Mouse (Mus musculus): ENCODE results near the gene Chkb. TPM values are rescaled to one million over a fixed set of nuclear protein-coding genes. Genes with fewer than 3 reads are reported as not detected.

The Chkb gene
- polyA plus RNA-seq, 1 experiment from 2014 or later, result 95.2 TPM

DNA sequence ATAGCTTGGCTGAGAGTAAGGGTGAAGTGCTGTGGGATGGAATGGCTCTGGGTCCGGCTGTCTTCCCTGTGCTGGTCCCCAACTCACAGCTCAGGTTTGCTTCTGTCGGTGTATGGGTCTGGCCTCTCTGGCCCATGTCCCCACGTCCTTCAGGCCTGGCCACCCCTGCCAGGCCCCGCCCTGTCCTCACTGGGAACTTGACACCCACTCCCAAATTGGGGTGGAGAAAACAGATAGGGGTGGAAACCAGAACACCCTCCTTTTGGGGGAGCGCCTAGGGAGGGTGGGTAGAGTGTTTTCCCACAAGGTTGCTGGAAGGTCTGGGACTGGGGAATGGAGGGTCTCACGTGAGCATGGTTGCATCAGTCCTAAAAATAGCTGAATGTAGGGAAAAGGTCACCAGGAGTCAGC is 4.0 kb downstream of the Chkb start, which contains the start of gene Cpt1b:
Cpt1b (minus strand) TSS at position 153 of the 411 bp plus-strand sequence.
- H3K9ac ChIP-seq (ENCODE audit: low read depth, low read length), result no peak within 1 kb of the TSS
- no peaks in the 10 kb centered on the region for H3K9me3 ChIP-seq (replicated peaks; ENCODE audit: control insufficient read depth, low read length, poor library complexity, severe bottlenecking)
- H3K36me3 ChIP-seq (ENCODE audit: control insufficient read depth, insufficient read depth, low read length), result peaks cover 17% of the 10 kb centered on the region
- H3K4me1 ChIP-seq (ENCODE audit: control insufficient read depth, insufficient read depth, low read length), result peaks cover 9% of the 10 kb centered on the region
- WGBS, result 46% methylated on average over 6 of the region's 6 CpGs
- H3K4me3 ChIP-seq (ENCODE audit: low read depth, low read length), result no peak within 1 kb of the TSS
- H3K27ac ChIP-seq (ENCODE audit: low read length), result no peak within 1 kb of the TSS
- no peak for ATAC-seq
- no peak within 1 kb of the TSS for H3K4me2 ChIP-seq (ENCODE audit: low read length)
- H3K27me3 ChIP-seq (ENCODE audit: control insufficient read depth, insufficient read depth, low read depth, low read length), result no peaks in the 10 kb centered on the region

GRCm38 (mm10) chr15:89424621-89425020 is 5.1 kb downstream of the Chkb start:
- H3K36me3 ChIP-seq (ENCODE audit: control insufficient read depth, insufficient read depth, low read length), result peaks cover 20% of the 10 kb centered on the region
- H3K4me3 ChIP-seq (ENCODE audit: low read depth, low read length), result no peak overlapping the region
- H3K4me2 ChIP-seq (ENCODE audit: low read length), result no peak overlapping the region
- WGBS, result 83% methylated on average over 8 of the region's 8 CpGs
- no peaks in the 10 kb centered on the region for H3K27me3 ChIP-seq (ENCODE audit: control insufficient read depth, insufficient read depth, low read depth, low read length)
- no peak overlapping the region for H3K27ac ChIP-seq (ENCODE audit: low read length)
- H3K4me1 ChIP-seq (ENCODE audit: control insufficient read depth, insufficient read depth, low read length), result peaks cover 9% of the 10 kb centered on the region
- ATAC-seq, result no peak
- H3K9ac ChIP-seq (ENCODE audit: low read depth, low read length), result no peak overlapping the region
- no peaks in the 10 kb centered on the region for H3K9me3 ChIP-seq (replicated peaks; ENCODE audit: control insufficient read depth, low read length, poor library complexity, severe bottlenecking)

- ATAC-seq, result no peak
- Histone ChIP-seq H3K36me3 (ENCODE audit: control insufficient read depth, insufficient read depth, low read length) (peaks cover 24% of the 10 kb centered on the region), H3K4me2 (ENCODE audit: low read length) (no peak overlapping the region), H3K9ac (ENCODE audit: low read depth, low read length) (no peak overlapping the region), H3K27me3 (ENCODE audit: control insufficient read depth, insufficient read depth, low read depth, low read length) (no peaks in the 10 kb centered on the region), H3K27ac (ENCODE audit: low read length) (no peak overlapping the region), H3K4me1 (ENCODE audit: control insufficient read depth, insufficient read depth, low read length) (no peaks in the 10 kb centered on the region), H3K4me3 (ENCODE audit: low read depth, low read length) (no peak overlapping the region), H3K9me3 (replicated peaks; ENCODE audit: control insufficient read depth, low read length, poor library complexity, severe bottlenecking) (no peaks in the 10 kb centered on the region)
- 93% methylated on average over 9 of the region's 9 CpGs for WGBS
These were observed 7.8 kb downstream of the Chkb start for GRCm38 (mm10) chr15:89421938-89422337.

DNA sequence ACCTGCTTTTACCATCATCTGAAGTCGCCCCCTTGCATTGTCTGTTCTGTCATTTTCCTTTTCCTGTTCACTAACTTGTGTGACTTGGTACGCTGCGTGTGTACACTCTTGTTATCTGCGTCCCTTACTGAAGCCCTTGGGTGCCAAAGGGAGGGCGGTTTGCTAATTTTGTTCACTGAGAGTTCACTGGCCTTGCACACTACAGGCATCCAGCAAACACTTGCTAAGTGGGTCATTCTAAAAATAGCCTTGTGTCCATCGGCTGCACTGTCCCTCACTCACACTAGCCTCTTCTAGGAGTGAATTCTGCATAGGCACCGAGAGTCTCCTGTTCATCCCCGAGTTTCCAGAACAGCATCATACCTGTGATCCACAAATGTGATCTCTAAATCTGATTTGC is 14.4 kb downstream of the Chkb start:
- H3K36me3 ChIP-seq (ENCODE audit: control insufficient read depth, insufficient read depth, low read length), result peaks cover 9% of the 10 kb centered on the region; the same call in 1 of the 2 replicates
- no peaks in the 10 kb centered on the region for H3K27me3 ChIP-seq (ENCODE audit: control insufficient read depth, insufficient read depth, low read depth, low read length)
- H3K27ac ChIP-seq (ENCODE audit: low read length), result no peak overlapping the region
- no peak overlapping the region for H3K9ac ChIP-seq (ENCODE audit: low read depth, low read length)
- no peaks in the 10 kb centered on the region for H3K4me1 ChIP-seq (ENCODE audit: control insufficient read depth, insufficient read depth, low read length)
- no peak overlapping the region for H3K4me3 ChIP-seq (ENCODE audit: low read depth, low read length)
- ATAC-seq, result no peak
- no peak overlapping the region for H3K4me2 ChIP-seq (ENCODE audit: low read length)
- no peaks in the 10 kb centered on the region for H3K9me3 ChIP-seq (replicated peaks; ENCODE audit: control insufficient read depth, low read length, poor library complexity, severe bottlenecking)
- 90% methylated on average over 8 of the region's 8 CpGs for WGBS

DNA sequence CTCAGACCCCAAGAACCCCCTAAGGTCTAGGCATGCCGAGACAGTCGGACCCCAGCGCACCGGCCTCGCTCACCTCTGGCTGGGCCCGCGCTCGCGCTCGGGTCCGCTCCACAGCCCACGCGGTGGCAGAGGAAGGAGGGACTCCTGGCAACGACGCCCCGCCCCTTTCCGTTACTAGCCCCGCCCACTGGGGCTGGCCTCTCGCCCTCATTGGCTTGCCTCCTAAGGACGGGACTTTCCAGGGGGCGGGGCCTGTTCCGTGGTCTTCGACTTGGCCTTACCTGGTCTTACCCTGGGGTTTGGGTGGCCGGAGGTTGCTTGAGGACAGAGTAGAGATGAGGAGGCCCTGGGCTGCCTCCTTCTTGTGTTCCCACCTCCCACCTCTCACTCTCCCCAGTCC is 19.6 kb downstream of the Chkb start, which contains the start of gene Syce3:
Syce3 (minus strand) TSS at position 386 of the 400 bp plus-strand sequence.
- no peak for ATAC-seq
- Histone ChIP-seq H3K9me3 (replicated peaks; ENCODE audit: control insufficient read depth, low read length, poor library complexity, severe bottlenecking) (peaks cover 3% of the 10 kb centered on the region; the same call in 1 of the 2 replicates), H3K36me3 (ENCODE audit: control insufficient read depth, insufficient read depth, low read length) (no peaks in the 10 kb centered on the region), H3K4me1 (ENCODE audit: control insufficient read depth, insufficient read depth, low read length) (no peaks in the 10 kb centered on the region), H3K4me3 (ENCODE audit: low read depth, low read length) (no peak within 1 kb of the TSS), H3K4me2 (ENCODE audit: low read length) (no peak within 1 kb of the TSS), H3K27ac (ENCODE audit: low read length) (no peak within 1 kb of the TSS), H3K27me3 (ENCODE audit: control insufficient read depth, insufficient read depth, low read depth, low read length) (no peaks in the 10 kb centered on the region), H3K9ac (ENCODE audit: low read depth, low read length) (no peak within 1 kb of the TSS)
- 91% methylated on average over 24 of the region's 24 CpGs for WGBS

GRCm38 (mm10) chr15:89406691-89407090 is 23.0 kb downstream of the Chkb start:
- Histone ChIP-seq H3K36me3 (ENCODE audit: control insufficient read depth, insufficient read depth, low read length) (no peaks in the 10 kb centered on the region), H3K27ac (ENCODE audit: low read length) (no peak overlapping the region), H3K4me3 (ENCODE audit: low read depth, low read length) (no peak overlapping the region), H3K9me3 (replicated peaks; ENCODE audit: control insufficient read depth, low read length, poor library complexity, severe bottlenecking) (peaks cover 3% of the 10 kb centered on the region; the same call in 1 of the 2 replicates), H3K9ac (ENCODE audit: low read depth, low read length) (no peak overlapping the region), H3K4me1 (ENCODE audit: control insufficient read depth, insufficient read depth, low read length) (no peaks in the 10 kb centered on the region), H3K4me2 (ENCODE audit: low read length) (no peak overlapping the region), H3K27me3 (ENCODE audit: control insufficient read depth, insufficient read depth, low read depth, low read length) (no peaks in the 10 kb centered on the region)
- no peak for ATAC-seq

DNA sequence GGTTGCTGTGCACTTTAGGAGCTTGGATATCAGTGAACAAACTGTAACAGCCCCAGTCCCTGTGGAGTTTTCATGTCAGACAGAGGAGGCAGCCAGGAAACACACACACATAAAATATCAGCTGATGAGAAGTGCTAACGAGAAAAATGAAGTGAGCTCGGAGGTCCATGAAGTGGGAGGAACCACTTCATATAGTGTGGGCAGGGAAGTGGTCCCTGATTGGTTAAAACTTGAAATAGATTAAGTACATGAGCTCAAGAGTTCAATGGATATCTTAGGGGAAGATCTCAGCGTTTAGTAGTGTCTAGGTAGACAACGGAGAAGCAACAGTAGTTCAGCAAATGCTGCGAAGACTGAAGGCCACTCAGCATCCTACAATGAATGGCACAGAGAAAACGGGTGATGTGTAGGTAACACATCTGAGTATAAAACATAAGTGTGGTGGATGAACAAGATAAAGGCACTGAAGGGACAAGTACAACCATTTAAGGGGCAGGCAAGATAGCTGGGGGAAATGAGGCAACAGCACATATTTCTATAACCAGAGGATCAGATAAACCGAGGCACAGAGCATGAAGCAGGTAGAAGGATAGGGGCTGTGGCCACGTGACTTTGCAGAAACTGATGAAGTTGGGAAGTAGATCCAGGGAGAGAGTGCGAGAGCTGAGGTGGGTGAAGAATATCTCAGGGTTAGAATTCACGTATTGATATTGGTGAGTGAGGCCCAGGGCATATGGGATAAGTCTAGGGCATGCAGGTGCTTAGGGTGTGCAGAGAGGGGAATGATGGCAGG is 24.7 kb downstream of the Chkb start:
- H3K4me3 ChIP-seq (ENCODE audit: low read depth, low read length), result no peak overlapping the region
- H3K4me1 ChIP-seq (ENCODE audit: control insufficient read depth, insufficient read depth, low read length), result no peaks in the 10 kb centered on the region
- no peak overlapping the region for H3K4me2 ChIP-seq (ENCODE audit: low read length)
- no peaks in the 10 kb centered on the region for H3K27me3 ChIP-seq (ENCODE audit: control insufficient read depth, insufficient read depth, low read depth, low read length)
- H3K9ac ChIP-seq (ENCODE audit: low read depth, low read length), result no peak overlapping the region
- H3K36me3 ChIP-seq (ENCODE audit: control insufficient read depth, insufficient read depth, low read length), result no peaks in the 10 kb centered on the region
- H3K27ac ChIP-seq (ENCODE audit: low read length), result no peak overlapping the region
- ATAC-seq, result no peak
- peaks cover 3% of the 10 kb centered on the region; the same call in 1 of the 2 replicates for H3K9me3 ChIP-seq (replicated peaks; ENCODE audit: control insufficient read depth, low read length, poor library complexity, severe bottlenecking)
- 87% methylated on average over 10 of the region's 10 CpGs for WGBS

DNA sequence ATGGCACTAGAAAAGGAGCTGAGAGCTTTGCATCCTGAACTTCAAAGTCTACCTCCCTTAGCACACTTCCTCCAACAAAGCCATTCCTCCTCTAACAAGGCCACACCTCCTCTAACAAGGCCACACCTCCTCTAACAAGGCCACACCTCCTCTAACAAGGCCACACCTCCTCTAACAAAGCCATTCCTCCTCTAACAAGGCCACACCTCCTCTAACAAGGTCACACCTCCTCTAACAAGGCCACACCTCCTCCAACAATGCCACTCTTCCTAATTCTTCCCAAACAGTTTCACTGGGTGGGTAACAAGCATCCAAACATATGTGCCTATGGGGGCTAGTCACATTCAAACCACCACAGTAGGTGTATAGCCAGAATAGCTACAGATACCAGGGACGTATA is 27.2 kb downstream of the Chkb start:
- no peak for ATAC-seq
- Histone ChIP-seq H3K27me3 (ENCODE audit: control insufficient read depth, insufficient read depth, low read depth, low read length) (no peaks in the 10 kb centered on the region), H3K9me3 (replicated peaks; ENCODE audit: control insufficient read depth, low read length, poor library complexity, severe bottlenecking) (0 out of 2 replicates have a peak, but pooled peaks cover 3% of the 10 kb centered on the region), H3K4me3 (ENCODE audit: low read depth, low read length) (no peak overlapping the region), H3K4me2 (ENCODE audit: low read length) (no peak overlapping the region), H3K4me1 (ENCODE audit: control insufficient read depth, insufficient read depth, low read length) (no peaks in the 10 kb centered on the region), H3K36me3 (ENCODE audit: control insufficient read depth, insufficient read depth, low read length) (no peaks in the 10 kb centered on the region), H3K9ac (ENCODE audit: low read depth, low read length) (no peak overlapping the region), H3K27ac (ENCODE audit: low read length) (no peak overlapping the region)
- WGBS, result 94% methylated on average over 1 of the region's 1 CpGs

- ATAC-seq, result no peak
- WGBS, result 60% methylated on average over 1 of the region's 1 CpGs
- no peak overlapping the region for H3K27ac ChIP-seq (ENCODE audit: low read length)
These were observed 30.0 kb downstream of the Chkb start for GRCm38 (mm10) chr15:89399716-89400115.

More at GRCm38 (mm10) chr15:89399716-89400115, 30.0 kb downstream of the Chkb start:
- Histone ChIP-seq H3K4me2 (ENCODE audit: low read length) (no peak overlapping the region), H3K27me3 (ENCODE audit: control insufficient read depth, insufficient read depth, low read depth, low read length) (no peaks in the 10 kb centered on the region), H3K4me1 (ENCODE audit: control insufficient read depth, insufficient read depth, low read length) (no peaks in the 10 kb centered on the region), H3K4me3 (ENCODE audit: low read depth, low read length) (no peak overlapping the region), H3K9ac (ENCODE audit: low read depth, low read length) (no peak overlapping the region), H3K9me3 (replicated peaks; ENCODE audit: control insufficient read depth, low read length, poor library complexity, severe bottlenecking) (no peaks in the 10 kb centered on the region), H3K36me3 (ENCODE audit: control insufficient read depth, insufficient read depth, low read length) (no peaks in the 10 kb centered on the region)

All from midbrain, embryonic 16.5 days (tissue).